Mouse (Mus musculus): ENCODE data around the gene Msmo1. TPM values are rescaled to one million over a fixed set of nuclear protein-coding genes. Genes with fewer than 3 reads are reported as not detected.

Gene Msmo1
- polyA plus RNA-seq (2015; fragmentation: Nextera tagmentation; extraction: Ambion mirVana) = 210 and 225 TPM in 2 replicates

GRCm38 (mm10) chr8:64733271-64733943, at the start of gene Msmo1:
Gene Msmo1, minus strand, starts transcription at chr8:64733792.
- H3K4me1 ChIP-seq (ENCODE audit: control insufficient read depth, insufficient read depth, low read length) = no peaks in the 10 kb centered on the region
- peak within 1 kb of the TSS; percentile 92 for H3K4me3 ChIP-seq (ENCODE audit: low read length)
- H3K9me3 ChIP-seq (ENCODE audit: control insufficient read depth, low read length) = no peaks in the 10 kb centered on the region
- H3K27me3 ChIP-seq (replicated peaks; ENCODE audit: control insufficient read depth, insufficient read depth, low read length) = no peaks in the 10 kb centered on the region
- WGBS = under 1% methylated on average over 60 of the region's 60 CpGs
- peak within 1 kb of the TSS; percentile 60 for H3K4me2 ChIP-seq (ENCODE audit: low read depth, low read length)
- ATAC-seq = peak; percentile 99
- peak within 1 kb of the TSS; percentile 78 for H3K27ac ChIP-seq (ENCODE audit: low read length)
- peaks cover 4% of the 10 kb centered on the region for H3K36me3 ChIP-seq (ENCODE audit: control insufficient read depth, insufficient read depth, low read length)
- H3K9ac ChIP-seq (ENCODE audit: low read depth, low read length) = peak within 1 kb of the TSS; percentile 75

GRCm38 (mm10) chr8:64781947-64782346, 48.4 kb upstream of the Msmo1 start:
- no peak for ATAC-seq
- Histone ChIP-seq H3K9ac (ENCODE audit: low read depth, low read length) (no peak overlapping the region), H3K4me2 (ENCODE audit: low read depth, low read length) (no peak overlapping the region), H3K9me3 (ENCODE audit: control insufficient read depth, low read length) (no peaks in the 10 kb centered on the region), H3K4me1 (ENCODE audit: control insufficient read depth, insufficient read depth, low read length) (no peaks in the 10 kb centered on the region), H3K4me3 (ENCODE audit: low read length) (no peak overlapping the region), H3K27me3 (replicated peaks; ENCODE audit: control insufficient read depth, insufficient read depth, low read length) (no peaks in the 10 kb centered on the region), H3K36me3 (ENCODE audit: control insufficient read depth, insufficient read depth, low read length) (no peaks in the 10 kb centered on the region), H3K27ac (ENCODE audit: low read length) (no peak overlapping the region)
- WGBS = 78% methylated on average over 6 of the region's 6 CpGs

- H3K9ac ChIP-seq (ENCODE audit: low read depth, low read length) = no peak overlapping the region
- no peaks in the 10 kb centered on the region for H3K4me1 ChIP-seq (ENCODE audit: control insufficient read depth, insufficient read depth, low read length)
- no peaks in the 10 kb centered on the region for H3K9me3 ChIP-seq (ENCODE audit: control insufficient read depth, low read length)
- H3K4me3 ChIP-seq (ENCODE audit: low read length) = no peak overlapping the region
- H3K27ac ChIP-seq (ENCODE audit: low read length) = no peak overlapping the region
- H3K27me3 ChIP-seq (replicated peaks; ENCODE audit: control insufficient read depth, insufficient read depth, low read length) = no peaks in the 10 kb centered on the region
- peak; percentile 44; the same call in 1 of the 2 replicates for ATAC-seq
- no peak overlapping the region for H3K4me2 ChIP-seq (ENCODE audit: low read depth, low read length)
- peaks cover 3% of the 10 kb centered on the region; the same call in 1 of the 2 replicates for H3K36me3 ChIP-seq (ENCODE audit: control insufficient read depth, insufficient read depth, low read length)
- 56% methylated on average over 9 of the region's 9 CpGs for WGBS
Observed at GRCm38 (mm10) chr8:64777925-64778324, 44.3 kb upstream of the Msmo1 start.

- H3K27me3 ChIP-seq (replicated peaks; ENCODE audit: control insufficient read depth, insufficient read depth, low read length) = no peaks in the 10 kb centered on the region
- H3K4me3 ChIP-seq (ENCODE audit: low read length) = no peak overlapping the region
- 93% methylated on average over 6 of the region's 6 CpGs for WGBS
- H3K27ac ChIP-seq (ENCODE audit: low read length) = no peak overlapping the region
- peaks cover 3% of the 10 kb centered on the region; the same call in 1 of the 2 replicates for H3K36me3 ChIP-seq (ENCODE audit: control insufficient read depth, insufficient read depth, low read length)
- H3K9me3 ChIP-seq (ENCODE audit: control insufficient read depth, low read length) = no peaks in the 10 kb centered on the region
- no peaks in the 10 kb centered on the region for H3K4me1 ChIP-seq (ENCODE audit: control insufficient read depth, insufficient read depth, low read length)
- H3K9ac ChIP-seq (ENCODE audit: low read depth, low read length) = no peak overlapping the region
- ATAC-seq = no peak
- no peak overlapping the region for H3K4me2 ChIP-seq (ENCODE audit: low read depth, low read length)
Observed at GRCm38 (mm10) chr8:64774136-64774535, 40.5 kb upstream of the Msmo1 start.

GRCm38 (mm10) chr8:64770814-64771213, 37.2 kb upstream of the Msmo1 start:
- H3K36me3 ChIP-seq (ENCODE audit: control insufficient read depth, insufficient read depth, low read length) = peaks cover 3% of the 10 kb centered on the region; the same call in 1 of the 2 replicates
- no peak overlapping the region for H3K4me2 ChIP-seq (ENCODE audit: low read depth, low read length)
- WGBS = 84% methylated on average over 7 of the region's 7 CpGs
- H3K4me3 ChIP-seq (ENCODE audit: low read length) = no peak overlapping the region
- no peaks in the 10 kb centered on the region for H3K4me1 ChIP-seq (ENCODE audit: control insufficient read depth, insufficient read depth, low read length)
- no peak for ATAC-seq
- no peak overlapping the region for H3K9ac ChIP-seq (ENCODE audit: low read depth, low read length)
- no peaks in the 10 kb centered on the region for H3K9me3 ChIP-seq (ENCODE audit: control insufficient read depth, low read length)
- no peak overlapping the region for H3K27ac ChIP-seq (ENCODE audit: low read length)
- H3K27me3 ChIP-seq (replicated peaks; ENCODE audit: control insufficient read depth, insufficient read depth, low read length) = no peaks in the 10 kb centered on the region

DNA sequence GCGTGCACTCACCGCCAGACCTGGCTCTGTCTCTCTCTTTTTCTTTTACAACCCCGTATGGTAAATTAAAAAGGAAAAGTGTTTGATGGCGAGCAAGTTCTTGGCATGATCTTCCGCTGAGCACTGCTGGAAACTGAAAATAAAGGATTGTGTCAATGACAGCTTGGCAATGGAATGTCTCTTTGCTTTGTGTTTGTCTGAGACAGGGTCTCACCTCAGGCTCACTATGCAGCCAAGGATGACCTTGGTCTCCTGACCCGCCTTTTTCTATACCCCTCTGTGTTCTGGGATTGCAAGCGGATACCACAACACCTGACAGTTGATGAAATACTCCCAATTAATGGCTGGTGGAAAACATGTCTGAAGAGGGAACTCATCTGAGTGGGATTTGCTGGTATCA, 36.0 kb upstream of the Msmo1 start:
- no peaks in the 10 kb centered on the region for H3K36me3 ChIP-seq (ENCODE audit: control insufficient read depth, insufficient read depth, low read length)

GRCm38 (mm10) chr8:64768645-64769044, 35.1 kb upstream of the Msmo1 start:
- Histone ChIP-seq H3K9ac (ENCODE audit: low read depth, low read length) (no peak overlapping the region), H3K4me1 (ENCODE audit: control insufficient read depth, insufficient read depth, low read length) (no peaks in the 10 kb centered on the region), H3K4me3 (ENCODE audit: low read length) (no peak overlapping the region), H3K36me3 (ENCODE audit: control insufficient read depth, insufficient read depth, low read length) (no peaks in the 10 kb centered on the region), H3K4me2 (ENCODE audit: low read depth, low read length) (no peak overlapping the region), H3K9me3 (ENCODE audit: control insufficient read depth, low read length) (no peaks in the 10 kb centered on the region), H3K27me3 (replicated peaks; ENCODE audit: control insufficient read depth, insufficient read depth, low read length) (no peaks in the 10 kb centered on the region), H3K27ac (ENCODE audit: low read length) (no peak overlapping the region)
- 86% methylated on average over 7 of the region's 9 CpGs for WGBS
- ATAC-seq = no peak

More for the DNA sequence above, 36.0 kb upstream of the Msmo1 start:
- Histone ChIP-seq H3K27me3 (replicated peaks; ENCODE audit: control insufficient read depth, insufficient read depth, low read length) (no peaks in the 10 kb centered on the region), H3K9me3 (ENCODE audit: control insufficient read depth, low read length) (no peaks in the 10 kb centered on the region), H3K4me2 (ENCODE audit: low read depth, low read length) (no peak overlapping the region), H3K4me3 (ENCODE audit: low read length) (no peak overlapping the region), H3K27ac (ENCODE audit: low read length) (no peak overlapping the region), H3K9ac (ENCODE audit: low read depth, low read length) (no peak overlapping the region), H3K4me1 (ENCODE audit: control insufficient read depth, insufficient read depth, low read length) (no peaks in the 10 kb centered on the region)
- 87% methylated on average over 7 of the region's 7 CpGs for WGBS
- no peak for ATAC-seq

DNA sequence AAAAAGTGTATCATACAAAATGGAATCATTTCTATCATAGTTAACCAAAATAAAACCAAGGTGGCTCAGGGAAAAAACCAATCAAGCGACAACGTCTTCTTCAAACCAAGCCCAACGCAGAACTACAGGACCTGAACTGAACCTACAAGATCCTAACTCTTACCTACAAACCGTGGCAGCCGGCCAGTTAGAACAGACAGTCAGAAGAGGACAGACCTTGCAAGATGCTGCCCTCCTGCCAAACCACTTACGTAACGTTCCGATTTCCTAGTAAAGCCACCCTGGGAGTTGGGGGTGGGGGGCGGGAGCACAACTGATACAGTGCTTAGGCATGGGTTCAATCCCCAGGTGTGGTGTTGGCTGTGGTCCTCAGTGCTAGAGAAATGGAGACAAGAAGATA, 33.5 kb upstream of the Msmo1 start:
- H3K9me3 ChIP-seq (ENCODE audit: control insufficient read depth, low read length) = no peaks in the 10 kb centered on the region
- 94% methylated on average over 9 of the region's 9 CpGs for WGBS
- H3K4me3 ChIP-seq (ENCODE audit: low read length) = no peak overlapping the region
- H3K27ac ChIP-seq (ENCODE audit: low read length) = no peak overlapping the region
- no peak for ATAC-seq
- no peak overlapping the region for H3K4me2 ChIP-seq (ENCODE audit: low read depth, low read length)
- H3K27me3 ChIP-seq (replicated peaks; ENCODE audit: control insufficient read depth, insufficient read depth, low read length) = no peaks in the 10 kb centered on the region
- no peaks in the 10 kb centered on the region for H3K4me1 ChIP-seq (ENCODE audit: control insufficient read depth, insufficient read depth, low read length)
- H3K9ac ChIP-seq (ENCODE audit: low read depth, low read length) = no peak overlapping the region
- no peaks in the 10 kb centered on the region for H3K36me3 ChIP-seq (ENCODE audit: control insufficient read depth, insufficient read depth, low read length)

DNA sequence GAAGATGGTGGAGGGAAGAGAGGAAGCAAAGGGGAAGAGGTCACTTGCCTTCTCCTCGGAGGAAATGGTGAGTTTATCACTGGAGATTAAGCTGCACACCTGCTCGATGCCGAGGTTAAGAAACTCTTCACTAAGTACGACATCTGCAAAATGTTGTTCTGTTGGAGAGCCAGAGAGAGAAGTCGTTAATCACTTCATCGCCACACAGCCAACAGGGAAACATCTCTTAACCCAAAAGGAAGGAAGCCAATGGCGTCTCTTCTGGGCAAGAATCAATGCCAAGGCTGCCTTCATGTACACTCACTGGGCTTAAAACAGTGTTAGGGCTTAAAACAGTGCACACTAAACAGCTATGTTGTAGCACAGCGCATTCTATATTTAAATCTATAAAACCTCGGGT, 30.5 kb upstream of the Msmo1 start:
- Histone ChIP-seq H3K9me3 (ENCODE audit: control insufficient read depth, low read length) (no peaks in the 10 kb centered on the region), H3K4me2 (ENCODE audit: low read depth, low read length) (no peak overlapping the region), H3K4me1 (ENCODE audit: control insufficient read depth, insufficient read depth, low read length) (no peaks in the 10 kb centered on the region), H3K9ac (ENCODE audit: low read depth, low read length) (no peak overlapping the region), H3K27ac (ENCODE audit: low read length) (no peak overlapping the region), H3K4me3 (ENCODE audit: low read length) (no peak overlapping the region), H3K27me3 (replicated peaks; ENCODE audit: control insufficient read depth, insufficient read depth, low read length) (no peaks in the 10 kb centered on the region), H3K36me3 (ENCODE audit: control insufficient read depth, insufficient read depth, low read length) (0 out of 2 replicates have a peak, but pooled peaks cover 2% of the 10 kb centered on the region)
- 63% methylated on average over 9 of the region's 9 CpGs for WGBS
- ATAC-seq = no peak

DNA sequence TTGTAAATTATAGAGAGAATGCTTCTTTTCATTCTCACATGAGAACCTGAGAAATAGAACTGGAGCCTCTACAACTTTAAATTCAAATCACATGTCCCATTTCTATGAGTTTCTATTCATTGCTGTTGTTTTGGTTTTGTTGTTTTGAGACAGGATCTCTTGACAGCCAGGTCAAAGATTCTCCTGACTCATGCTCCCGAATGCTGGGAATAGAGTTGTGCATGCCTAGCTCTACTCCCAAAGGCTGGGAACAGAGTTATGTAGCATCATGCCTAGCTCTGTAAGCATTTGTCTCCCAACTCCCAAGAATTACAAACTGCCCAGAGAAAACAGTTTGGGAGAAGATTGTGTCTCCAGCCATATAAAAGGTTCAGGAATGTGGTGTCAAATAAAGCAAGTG, 29.2 kb upstream of the Msmo1 start:
- H3K4me2 ChIP-seq (ENCODE audit: low read depth, low read length) = no peak overlapping the region
- H3K27ac ChIP-seq (ENCODE audit: low read length) = no peak overlapping the region
- H3K36me3 ChIP-seq (ENCODE audit: control insufficient read depth, insufficient read depth, low read length) = 0 out of 2 replicates have a peak, but pooled peaks cover 2% of the 10 kb centered on the region
- no peak overlapping the region for H3K9ac ChIP-seq (ENCODE audit: low read depth, low read length)
- no peaks in the 10 kb centered on the region for H3K4me1 ChIP-seq (ENCODE audit: control insufficient read depth, insufficient read depth, low read length)
- no peak for ATAC-seq
- no peaks in the 10 kb centered on the region for H3K27me3 ChIP-seq (replicated peaks; ENCODE audit: control insufficient read depth, insufficient read depth, low read length)
- 83% methylated on average over 1 of the region's 1 CpGs for WGBS
- no peak overlapping the region for H3K4me3 ChIP-seq (ENCODE audit: low read length)
- H3K9me3 ChIP-seq (ENCODE audit: control insufficient read depth, low read length) = no peaks in the 10 kb centered on the region
